Mouse (Mus musculus): ENCODE measurements around the gene Hck. TPM values are rescaled to one million over a fixed set of nuclear protein-coding genes. Genes with fewer than 3 reads are reported as not detected.

Gene Hck
- polyA plus RNA-seq, 2 experiments = 5.9 to 7.8 TPM

DNA sequence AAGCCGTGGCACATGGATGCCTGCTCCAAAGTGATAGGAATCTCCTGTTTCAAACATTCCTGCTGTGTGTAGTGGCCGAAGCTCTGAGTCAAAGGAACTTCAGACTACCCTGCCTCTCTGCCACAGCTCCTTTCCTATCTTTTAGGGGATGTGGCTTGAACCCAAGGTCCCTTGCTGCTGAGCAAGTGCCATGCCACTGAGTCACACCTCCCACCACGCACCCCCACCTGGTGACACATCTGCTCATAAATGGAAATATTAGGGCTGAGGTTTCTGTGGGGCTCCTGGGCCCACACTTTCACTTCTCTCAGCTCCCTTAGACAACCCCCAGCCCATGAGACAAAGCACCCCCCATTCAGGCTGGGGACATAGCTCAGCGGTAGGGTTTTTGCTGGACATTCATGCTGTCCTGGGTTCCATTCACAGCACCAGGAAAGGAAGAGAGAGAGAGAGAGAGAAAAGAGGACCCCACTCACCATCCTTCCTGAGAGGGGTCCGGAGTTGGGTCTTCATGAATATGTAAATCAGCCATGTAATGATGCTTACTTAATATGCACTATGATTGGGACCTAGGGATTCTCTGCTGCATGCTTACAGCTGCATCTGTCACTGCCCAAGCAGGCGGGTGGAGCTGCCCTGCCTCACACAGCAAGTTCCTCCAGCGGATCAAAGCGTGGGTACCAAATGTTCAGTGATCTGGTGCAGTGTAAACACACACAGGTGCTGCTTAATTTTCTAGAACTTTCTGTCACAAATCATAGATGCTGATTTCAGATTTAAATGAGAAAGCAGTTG is 13.8 kb downstream of the Hck start:
- Histone ChIP-seq H3K27ac (no peak overlapping the region), H3K36me3 (replicated peaks; ENCODE audit: control insufficient read depth, insufficient read depth, low read depth) (no peaks in the 10 kb centered on the region), H3K9me3 (ENCODE audit: control insufficient read depth, low read length) (no peaks in the 10 kb centered on the region), H3K4me2 (ENCODE audit: low read depth) (no peak overlapping the region), H3K9ac (replicated peaks) (no peak overlapping the region), H3K27me3 (ENCODE audit: control insufficient read depth, insufficient read depth, low read length) (no peaks in the 10 kb centered on the region), H3K4me1 (replicated peaks; ENCODE audit: control insufficient read depth in 2 of 2, insufficient read depth in 2 of 2, low read length in 1 of 2) (no peaks in the 10 kb centered on the region), H3K4me3 (ENCODE audit: insufficient read depth in 1 of 2, low read depth in 2 of 2, low read length in 2 of 2) (no peak overlapping the region)
- TF ChIP-seq EP300 (IDR thresholded peaks at IDR 0.05; ENCODE audit: low read depth) = no peak
- TF ChIP-seq CTCF (IDR thresholded peaks at IDR 0.05; ENCODE audit: low read depth) = no peak
- no peak for ATAC-seq (ENCODE audit: insufficient read depth)
- WGBS (ENCODE audit: insufficient replicate concordance) = 58% methylated on average over 8 of the region's 8 CpGs
- no peak for DNase-seq (ENCODE audit: low read depth in 3 of 3, low spot score in 3 of 3)

DNA sequence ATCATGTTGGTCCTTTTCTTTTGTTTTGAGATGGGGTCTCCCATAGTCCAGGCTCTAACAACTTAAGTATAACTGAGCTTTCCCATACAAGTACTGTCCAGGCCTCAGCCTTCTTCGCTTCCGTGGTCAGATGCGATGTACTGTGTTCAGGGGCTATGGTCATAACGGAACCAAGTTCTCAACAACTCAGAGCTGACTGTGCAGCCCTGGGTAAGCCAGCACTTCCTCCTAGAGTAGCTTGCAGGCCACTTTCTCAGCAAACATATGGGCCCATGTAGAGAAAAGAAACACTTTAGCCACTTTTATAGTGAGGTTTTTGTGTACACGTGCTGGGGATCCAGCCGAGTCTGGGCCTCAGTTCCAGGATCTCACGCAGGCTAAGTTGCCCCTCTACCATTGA is 14.4 kb downstream of the Hck start:
- no peak for ATAC-seq (ENCODE audit: insufficient read depth)
- Histone ChIP-seq H3K4me3 (ENCODE audit: insufficient read depth in 1 of 2, low read depth in 2 of 2, low read length in 2 of 2) (no peak overlapping the region), H3K9ac (replicated peaks) (no peak overlapping the region), H3K36me3 (replicated peaks; ENCODE audit: control insufficient read depth, insufficient read depth, low read depth) (no peaks in the 10 kb centered on the region), H3K9me3 (ENCODE audit: control insufficient read depth, low read length) (no peaks in the 10 kb centered on the region), H3K4me1 (replicated peaks; ENCODE audit: control insufficient read depth in 2 of 2, insufficient read depth in 2 of 2, low read length in 1 of 2) (no peaks in the 10 kb centered on the region), H3K4me2 (ENCODE audit: low read depth) (no peak overlapping the region), H3K27ac (no peak overlapping the region), H3K27me3 (ENCODE audit: control insufficient read depth, insufficient read depth, low read length) (no peaks in the 10 kb centered on the region)
- DNase-seq (ENCODE audit: low read depth in 3 of 3, low spot score in 3 of 3) = no peak
- WGBS (ENCODE audit: insufficient replicate concordance) = 60% methylated on average over 7 of the region's 7 CpGs
- no peak for TF ChIP-seq CTCF (IDR thresholded peaks at IDR 0.05; ENCODE audit: low read depth)
- TF ChIP-seq EP300 (IDR thresholded peaks at IDR 0.05; ENCODE audit: low read depth) = no peak

DNA sequence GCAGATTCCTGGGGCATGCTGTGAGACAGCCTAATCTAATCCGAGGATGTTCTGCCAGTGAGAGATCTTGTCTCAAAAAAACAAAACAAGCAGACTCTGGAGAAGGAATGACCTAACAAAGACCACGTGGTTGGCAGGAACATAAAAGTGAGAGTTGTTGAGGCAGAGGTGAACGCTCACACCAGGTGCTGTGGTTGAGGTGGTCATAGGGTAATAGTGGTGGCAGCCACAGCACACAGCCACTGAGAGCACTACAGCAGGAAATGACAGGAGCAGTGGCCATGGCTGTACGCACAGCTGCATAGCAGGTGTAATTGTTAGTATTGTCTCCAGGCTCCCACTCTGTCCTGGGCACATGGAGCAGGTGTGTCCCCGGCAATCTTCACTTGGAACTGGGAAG is 17.6 kb downstream of the Hck start:
- DNase-seq (ENCODE audit: low read depth in 3 of 3, low spot score in 3 of 3) = no peak
- Histone ChIP-seq H3K4me2 (ENCODE audit: low read depth) (no peak overlapping the region), H3K27ac (no peak overlapping the region), H3K27me3 (ENCODE audit: control insufficient read depth, insufficient read depth, low read length) (no peaks in the 10 kb centered on the region), H3K4me3 (ENCODE audit: insufficient read depth in 1 of 2, low read depth in 2 of 2, low read length in 2 of 2) (no peak overlapping the region), H3K4me1 (replicated peaks; ENCODE audit: control insufficient read depth in 2 of 2, insufficient read depth in 2 of 2, low read length in 1 of 2) (no peaks in the 10 kb centered on the region), H3K9me3 (ENCODE audit: control insufficient read depth, low read length) (no peaks in the 10 kb centered on the region), H3K36me3 (replicated peaks; ENCODE audit: control insufficient read depth, insufficient read depth, low read depth) (no peaks in the 10 kb centered on the region), H3K9ac (replicated peaks) (no peak overlapping the region)
- 47% methylated on average over 5 of the region's 5 CpGs for WGBS (ENCODE audit: insufficient replicate concordance)
- no peak for ATAC-seq (ENCODE audit: insufficient read depth)
- no peak for TF ChIP-seq EP300 (IDR thresholded peaks at IDR 0.05; ENCODE audit: low read depth)
- TF ChIP-seq CTCF (IDR thresholded peaks at IDR 0.05; ENCODE audit: low read depth) = no peak

DNA sequence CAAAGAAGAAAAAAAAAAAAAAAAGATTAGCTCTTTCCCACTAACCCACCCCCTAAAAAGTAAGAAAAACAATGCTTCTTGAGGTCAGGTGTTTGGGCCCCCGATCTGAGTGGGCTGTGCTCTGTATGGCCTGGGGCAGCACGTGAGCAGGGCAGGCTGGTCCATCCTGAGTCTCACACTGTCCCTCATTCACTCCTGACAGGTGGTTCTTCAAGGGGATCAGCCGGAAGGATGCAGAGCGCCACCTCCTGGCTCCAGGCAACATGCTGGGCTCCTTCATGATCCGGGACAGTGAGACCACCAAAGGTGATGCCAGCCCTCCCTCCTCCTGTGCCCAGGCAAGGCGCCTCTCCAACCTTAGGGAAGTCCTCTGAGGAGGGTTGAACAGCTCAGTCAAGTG is 22.8 kb downstream of the Hck start:
- TF ChIP-seq EP300 (IDR thresholded peaks at IDR 0.05; ENCODE audit: low read depth) = no peak
- peak; percentile 65 for TF ChIP-seq CTCF (IDR thresholded peaks at IDR 0.05; ENCODE audit: low read depth)
- Histone ChIP-seq H3K9me3 (ENCODE audit: control insufficient read depth, low read length) (no peaks in the 10 kb centered on the region), H3K27me3 (ENCODE audit: control insufficient read depth, insufficient read depth, low read length) (no peaks in the 10 kb centered on the region), H3K9ac (replicated peaks) (no peak overlapping the region), H3K27ac (no peak overlapping the region), H3K4me1 (replicated peaks; ENCODE audit: control insufficient read depth in 2 of 2, insufficient read depth in 2 of 2, low read length in 1 of 2) (no peaks in the 10 kb centered on the region), H3K4me2 (ENCODE audit: low read depth) (no peak overlapping the region), H3K36me3 (replicated peaks; ENCODE audit: control insufficient read depth, insufficient read depth, low read depth) (no peaks in the 10 kb centered on the region), H3K4me3 (ENCODE audit: insufficient read depth in 1 of 2, low read depth in 2 of 2, low read length in 2 of 2) (no peak overlapping the region)
- ATAC-seq (ENCODE audit: insufficient read depth) (no peak), DNase-seq (ENCODE audit: low read depth in 3 of 3, low spot score in 3 of 3) (no peak)
- 18% methylated on average over 6 of the region's 6 CpGs for WGBS (ENCODE audit: insufficient replicate concordance)

DNA sequence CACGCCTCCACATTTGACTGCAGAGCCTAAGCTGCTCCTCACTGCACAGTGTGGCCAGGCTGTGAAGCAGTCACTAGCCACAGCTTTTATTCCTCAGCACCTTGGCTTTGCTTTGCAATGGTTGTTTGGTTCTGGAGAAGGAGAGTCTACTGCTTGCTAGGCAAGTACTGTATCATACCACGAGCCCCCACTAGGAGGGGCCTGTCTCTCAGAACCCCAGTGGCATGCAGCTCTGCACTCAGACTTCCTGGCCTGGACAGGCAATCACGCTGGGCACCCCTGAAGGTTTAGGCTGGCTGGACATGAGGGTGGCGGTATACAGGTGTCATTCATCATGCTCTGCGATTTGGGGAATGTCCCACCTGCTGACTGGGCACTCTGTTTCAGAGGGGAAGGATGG is 26.0 kb downstream of the Hck start:
- 27% methylated on average over 5 of the region's 5 CpGs for WGBS (ENCODE audit: insufficient replicate concordance)
- Histone ChIP-seq H3K27me3 (ENCODE audit: control insufficient read depth, insufficient read depth, low read length) (no peaks in the 10 kb centered on the region), H3K9ac (replicated peaks) (no peak overlapping the region), H3K36me3 (replicated peaks; ENCODE audit: control insufficient read depth, insufficient read depth, low read depth) (no peaks in the 10 kb centered on the region), H3K9me3 (ENCODE audit: control insufficient read depth, low read length) (no peaks in the 10 kb centered on the region), H3K4me3 (ENCODE audit: insufficient read depth in 1 of 2, low read depth in 2 of 2, low read length in 2 of 2) (no peak overlapping the region), H3K27ac (no peak overlapping the region), H3K4me2 (ENCODE audit: low read depth) (no peak overlapping the region), H3K4me1 (replicated peaks; ENCODE audit: control insufficient read depth in 2 of 2, insufficient read depth in 2 of 2, low read length in 1 of 2) (no peaks in the 10 kb centered on the region)
- DNase-seq (ENCODE audit: low read depth in 3 of 3, low spot score in 3 of 3) (no peak), ATAC-seq (ENCODE audit: insufficient read depth) (no peak)
- TF ChIP-seq CTCF (IDR thresholded peaks at IDR 0.05; ENCODE audit: low read depth) (peak; percentile 50), EP300 (IDR thresholded peaks at IDR 0.05; ENCODE audit: low read depth) (no peak)

Data from liver, embryonic 14.5 days (tissue).